Mouse (Mus musculus) kidney, postnatal 10 days (tissue): ENCODE measurements around the gene Scmh1.
"Not testable (repeated sequence)": the region's sequence is repeated elsewhere in the genome, so short reads cannot be mapped to it uniquely, and the experiment has no call there.

Experiments used
- DNase-seq: peaks from one replicate; pipeline ENCODE4 v3.0.0; 2021; ENCODE audit warnings: mixed read lengths

Gene Scmh1

DNA sequence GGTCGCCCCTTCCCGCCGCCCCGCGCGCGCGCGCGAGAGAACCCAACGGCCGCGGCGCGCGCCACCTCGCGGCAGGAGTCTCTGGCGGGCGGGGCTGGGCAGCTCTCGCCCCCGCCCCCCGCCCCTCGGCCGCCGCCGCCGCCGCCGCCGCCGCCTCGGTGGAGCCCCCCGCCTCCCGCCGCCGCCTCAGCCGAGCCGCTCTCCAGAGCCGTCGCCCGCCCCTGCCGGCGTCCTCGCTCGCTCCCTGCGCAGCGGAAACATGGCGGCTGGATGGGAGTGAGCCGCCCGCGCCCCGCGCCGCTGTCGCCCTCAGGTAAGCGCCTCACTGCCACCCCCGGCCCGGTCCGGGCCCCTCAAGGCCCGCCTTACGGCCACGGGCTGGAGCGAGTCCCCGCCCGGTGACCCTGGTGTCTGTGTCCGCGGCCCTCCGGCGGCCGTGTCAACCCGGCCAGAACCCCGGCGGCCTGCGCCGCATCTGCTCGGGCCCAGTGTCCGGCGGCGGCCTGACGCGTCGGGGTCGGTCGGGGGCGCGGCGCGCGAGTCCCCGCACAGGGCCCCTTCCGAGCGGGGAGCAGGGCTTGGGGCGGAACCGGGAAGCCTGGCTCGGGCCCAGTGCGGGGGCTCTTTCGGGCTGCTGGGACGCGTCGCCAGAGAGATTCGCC, at the start of gene Scmh1:
Scmh1 (plus strand) TSS at position 138 of the 662 bp plus-strand sequence.
- DNase-seq = peak; percentile 88

DNA sequence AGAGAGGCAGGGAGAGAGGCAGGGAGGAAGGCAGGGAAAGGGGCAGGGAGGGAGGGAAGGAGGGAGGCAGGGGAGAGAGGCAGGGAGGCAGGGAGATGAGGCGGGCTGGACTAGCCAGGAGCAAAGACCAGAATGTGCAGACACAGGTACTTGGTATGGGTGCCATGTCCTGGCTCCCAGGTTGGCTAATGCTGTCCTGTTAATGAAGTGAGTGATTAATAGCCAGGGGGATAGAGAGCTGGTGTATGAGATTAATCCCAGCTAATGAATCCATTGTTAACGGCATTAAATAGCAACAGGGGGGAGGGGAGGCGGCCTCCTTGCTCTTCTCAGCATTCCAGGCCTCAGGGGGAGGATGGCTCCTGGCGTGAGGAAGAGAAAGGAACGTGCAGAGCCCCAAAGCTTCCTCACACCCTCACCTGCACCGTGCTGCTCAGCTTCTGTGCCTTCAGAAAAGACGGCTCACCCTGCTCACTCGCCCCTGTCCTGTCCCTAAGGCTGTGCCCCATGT, 45.0 kb upstream of the Scmh1 start:
- peak; percentile 38 for DNase-seq

DNA sequence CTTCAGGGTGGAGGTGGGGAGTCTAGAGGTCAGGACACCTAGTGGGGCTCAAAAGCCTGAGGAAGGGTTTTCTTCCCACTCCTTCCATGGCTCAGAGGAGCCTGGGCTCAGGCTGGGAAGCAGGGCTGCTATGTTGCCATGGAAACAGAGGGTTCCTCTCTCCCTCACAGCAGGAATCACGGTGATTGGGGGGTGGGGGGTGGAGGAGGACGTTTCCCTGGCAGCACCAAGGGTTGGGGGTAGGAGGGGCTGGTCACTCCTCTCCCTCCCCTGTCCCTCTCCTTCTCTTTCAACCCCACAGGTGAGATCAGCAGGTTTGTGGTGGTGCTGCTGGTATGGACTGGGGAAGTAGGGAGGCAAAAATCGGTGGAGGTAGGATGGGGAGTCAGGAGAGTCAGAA, 40.4 kb upstream of the Scmh1 start:
- no peak for DNase-seq

DNA sequence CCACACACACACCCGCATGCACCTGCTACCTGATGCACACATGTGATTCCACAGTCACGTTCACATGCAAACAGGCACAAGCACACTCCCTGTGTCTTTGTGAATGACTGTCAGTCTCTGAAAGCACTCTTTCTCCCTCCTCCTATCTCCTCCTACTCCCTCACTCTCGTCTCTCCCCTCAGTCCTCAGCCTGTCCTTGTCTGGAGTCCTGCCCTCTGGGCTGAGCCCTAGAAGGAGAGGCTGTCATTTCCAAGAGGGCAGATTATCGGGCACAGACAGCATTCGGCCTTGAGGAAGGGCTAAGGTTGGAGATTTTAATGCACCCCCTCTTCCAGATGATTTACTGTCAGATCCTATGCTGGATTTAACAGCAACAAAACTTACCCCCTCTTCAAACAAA, 39.6 kb upstream of the Scmh1 start:
- no peak for DNase-seq

DNA sequence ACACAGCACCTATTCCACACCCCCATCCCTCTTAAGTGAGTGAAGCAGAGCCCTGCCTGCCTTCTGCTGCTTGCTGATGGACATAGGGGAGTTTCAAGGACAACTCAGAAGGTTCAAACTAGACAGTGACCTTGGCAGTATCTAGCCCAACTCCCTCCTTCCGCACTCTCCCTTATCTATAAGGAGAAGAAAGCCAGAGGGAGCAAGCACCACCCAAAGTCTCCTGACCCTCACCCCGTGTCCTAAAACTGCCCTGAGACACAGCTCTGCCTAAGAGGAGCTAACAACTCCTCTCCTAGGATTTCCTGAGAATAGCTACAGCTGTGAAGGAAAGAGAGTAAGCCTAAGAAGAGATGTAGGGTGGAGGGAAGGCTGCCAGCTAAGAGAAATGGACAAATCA, 37.0 kb upstream of the Scmh1 start:
- DNase-seq = no peak

- peak; percentile 83 for DNase-seq
Measured at GRCm38 (mm10) chr4:120368663-120369062, 36.4 kb upstream of the Scmh1 start.

- DNase-seq = peak; percentile 75
Measured at GRCm38 (mm10) chr4:120369156-120369555, 35.9 kb upstream of the Scmh1 start.

- DNase-seq = no peak
Measured at GRCm38 (mm10) chr4:120369861-120370366, 35.2 kb upstream of the Scmh1 start.

DNA sequence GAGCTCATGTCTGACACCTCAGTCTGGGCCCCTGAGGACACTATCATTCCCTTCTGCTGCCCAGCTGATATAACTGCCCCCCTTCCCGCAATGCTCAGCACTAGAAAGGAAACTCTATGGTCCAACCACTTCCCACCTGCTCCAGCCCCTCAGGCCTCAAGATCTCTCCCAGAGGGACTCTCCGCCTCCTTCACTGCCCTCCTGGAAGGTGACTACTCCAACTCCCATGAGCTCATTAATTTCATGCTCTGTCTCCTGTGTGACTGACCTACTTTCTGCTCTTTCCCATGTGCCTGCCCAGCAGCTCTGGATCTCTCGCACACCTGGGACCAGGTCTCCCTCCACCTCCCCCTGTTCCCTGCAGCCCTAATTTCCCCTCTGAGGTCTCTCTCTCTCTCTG, 32.2 kb upstream of the Scmh1 start:
- no peak for DNase-seq

GRCm38 (mm10) chr4:120373813-120374212, 31.3 kb upstream of the Scmh1 start:
- DNase-seq = no peak

GRCm38 (mm10) chr4:120380811-120381391, 24.2 kb upstream of the Scmh1 start:
- peak; percentile 74 for DNase-seq

DNA sequence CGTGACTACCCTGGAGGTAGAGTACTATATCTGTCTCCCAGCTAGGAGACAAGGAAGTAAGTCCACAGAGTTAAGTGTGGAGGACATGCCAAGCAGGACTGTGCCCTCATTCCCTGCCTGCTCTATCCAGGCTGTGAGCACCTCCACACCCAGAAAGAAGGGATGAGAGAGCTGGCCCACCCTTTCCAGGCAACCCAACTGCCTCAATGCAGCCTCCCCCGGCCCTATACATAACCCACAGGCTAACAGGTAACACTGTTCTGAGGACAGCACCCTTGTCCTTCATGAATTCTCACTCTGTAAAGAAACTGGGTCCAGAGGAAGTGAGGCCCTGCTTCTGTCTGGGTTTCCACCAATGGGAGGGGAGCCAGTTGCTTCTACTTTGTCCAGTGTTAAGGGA, 19.6 kb upstream of the Scmh1 start:
- no peak for DNase-seq

DNA sequence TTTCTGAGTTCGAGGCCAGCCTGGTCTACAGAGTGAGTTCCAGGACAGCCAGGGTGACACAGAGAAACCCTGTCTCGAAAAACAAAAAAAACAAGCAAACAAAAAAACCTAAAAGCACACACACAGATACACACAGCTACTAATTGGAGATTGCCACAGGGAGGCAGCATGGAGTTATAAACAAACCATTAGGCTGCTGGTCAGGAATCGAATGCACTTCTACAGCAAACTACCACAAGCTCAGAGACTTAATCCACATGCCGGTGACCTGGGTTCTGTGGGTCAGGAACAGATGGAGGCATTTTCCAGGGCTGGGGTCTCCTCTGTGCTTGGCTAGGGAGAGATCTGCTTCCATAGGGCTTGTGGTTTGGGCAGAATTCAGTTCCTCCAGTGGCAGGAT, 17.6 kb upstream of the Scmh1 start:
- DNase-seq = peak; percentile 70

DNA sequence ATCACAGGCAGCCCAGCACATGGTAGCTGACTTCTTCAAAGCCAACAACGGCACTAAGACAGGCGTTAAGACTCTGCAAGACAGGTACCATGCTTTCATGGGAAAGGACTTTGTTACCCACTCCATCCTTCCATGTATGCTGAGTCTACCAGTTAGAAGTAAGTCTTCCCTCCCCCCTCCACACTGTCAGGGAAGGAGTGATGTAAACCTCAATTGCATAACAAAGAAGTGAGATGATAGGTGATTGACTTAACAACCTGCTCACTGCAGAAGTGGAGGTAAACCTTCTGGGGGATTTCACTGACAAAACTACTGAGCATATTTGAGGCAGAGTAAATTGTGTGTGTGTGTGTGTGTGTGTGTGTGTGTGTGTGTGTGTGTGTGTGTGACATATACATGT, 17.1 kb upstream of the Scmh1 start:
- DNase-seq = no peak

DNA sequence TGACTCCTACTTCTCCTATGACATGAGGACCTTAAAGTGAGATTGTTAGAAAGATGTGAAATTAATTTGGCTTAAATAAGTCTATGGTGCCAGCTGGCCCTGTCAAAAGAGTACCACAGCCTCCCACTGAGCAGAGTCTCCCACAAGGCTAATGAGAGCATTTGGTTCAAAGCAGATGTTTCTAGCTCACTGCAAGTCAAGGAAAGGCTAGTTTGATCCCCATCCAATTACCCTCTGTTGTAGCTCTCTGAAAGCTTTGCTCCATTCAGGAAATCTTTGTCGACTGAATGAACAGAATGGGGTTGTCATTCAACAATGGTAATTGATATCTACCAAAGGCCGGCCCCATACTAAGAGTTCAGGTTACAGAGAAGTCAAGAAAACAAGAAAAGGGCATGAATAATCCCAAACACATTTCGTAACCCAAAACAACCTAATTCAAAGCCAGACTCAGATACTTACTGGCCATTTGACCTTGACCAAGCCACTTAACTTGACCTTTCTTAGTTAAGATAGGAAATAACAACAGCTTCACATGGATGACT, 16.0 kb upstream of the Scmh1 start:
- no peak for DNase-seq

GRCm38 (mm10) chr4:120389546-120389945, 15.5 kb upstream of the Scmh1 start:
- no peak for DNase-seq

DNA sequence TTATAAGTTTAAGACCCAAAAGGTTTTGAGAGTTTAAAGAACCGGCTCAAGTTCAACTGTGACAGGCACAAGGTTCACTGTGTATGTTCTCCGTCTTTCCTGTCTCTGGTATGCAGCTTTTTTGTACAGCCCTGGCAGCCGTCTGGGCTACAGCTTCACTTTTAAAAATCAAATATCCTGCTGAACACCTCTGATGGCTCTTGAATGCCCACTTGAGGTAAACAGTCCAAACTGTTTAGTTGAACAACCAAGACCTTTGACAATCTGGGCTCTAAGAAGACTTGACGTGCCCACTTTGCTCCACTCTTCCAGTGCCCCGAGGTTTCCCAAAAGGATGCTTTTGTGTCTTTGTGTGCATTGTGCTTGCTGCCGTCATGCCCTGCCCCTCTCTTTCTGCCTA, 13.5 kb upstream of the Scmh1 start:
- DNase-seq = no peak

DNA sequence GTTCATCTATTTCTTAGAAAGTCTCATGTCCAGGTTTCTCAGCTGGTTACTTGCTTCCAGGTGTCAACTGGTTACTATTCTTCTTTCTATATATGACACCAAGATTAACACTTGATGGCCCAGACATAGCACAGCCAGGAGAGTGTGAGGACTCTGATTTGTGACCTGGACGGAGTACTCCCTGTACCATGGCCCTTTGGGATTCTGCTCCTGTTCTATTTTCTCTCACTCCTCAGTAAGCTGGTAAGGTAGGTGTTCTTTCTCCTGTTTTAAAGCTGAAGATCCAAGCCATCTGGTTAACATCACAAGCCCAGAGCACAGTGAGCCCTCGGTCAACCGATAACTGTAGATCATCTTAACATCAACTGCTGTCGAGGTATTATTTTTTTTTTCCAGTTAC, 12.7 kb upstream of the Scmh1 start:
- DNase-seq = no peak

DNA sequence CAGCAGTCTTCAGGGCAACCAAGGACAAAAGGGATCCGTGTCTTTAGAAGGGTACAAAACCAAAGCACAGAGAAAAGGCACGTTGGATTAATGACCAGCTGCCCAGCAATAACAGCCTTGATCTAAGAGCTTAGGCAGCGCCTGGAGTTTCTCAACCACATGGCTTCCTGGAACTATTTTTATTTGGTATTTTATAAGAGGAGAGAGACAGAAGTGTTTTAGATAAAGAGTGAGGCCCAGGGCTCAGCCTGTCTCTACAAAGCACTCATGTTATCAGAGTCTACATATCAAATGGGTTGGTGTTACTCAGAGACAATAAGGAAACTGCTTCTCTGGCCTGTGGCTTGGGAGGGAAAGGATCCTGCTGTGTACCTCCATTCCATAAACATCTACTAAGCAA, 12.3 kb upstream of the Scmh1 start:
- DNase-seq = no peak

GRCm38 (mm10) chr4:120400251-120400650, 4.8 kb upstream of the Scmh1 start:
- no peak for DNase-seq

- not testable (repeated sequence) for DNase-seq
Measured at GRCm38 (mm10) chr4:120402105-120402504, 3.0 kb upstream of the Scmh1 start.

GRCm38 (mm10) chr4:120404247-120404646, 834 bp upstream of the Scmh1 start:
- DNase-seq = no peak

- DNase-seq = no peak
Measured at GRCm38 (mm10) chr4:120404778-120405143, 320 bp upstream of the Scmh1 start.
